Mouse (Mus musculus) hindbrain, embryonic 14.5 days (tissue): ENCODE results near the gene Apoc1. TPM values are rescaled to one million over a fixed set of nuclear protein-coding genes. Genes with fewer than 3 reads are reported as not detected.

Source experiments
- ATAC-seq: fragments of 200-750 bp; cut with Nextera tagmentation; 2 replicates; pipeline ENCODE4 v1.8.0; 2017; ENCODE audit warnings: moderate number of reproducible peaks, mild to moderate bottlenecking, moderate TSS enrichment, moderate library complexity; ENCODE audit not compliant: low FRiP score
- DNase-seq: peaks from one replicate; pipeline ENCODE4 v3.0.0-alpha.2; 2015; ENCODE audit warnings: low spot score
- H3K27ac ChIP-seq: fragments of 300-500 bp; sonication (generic); 2 replicates; pipeline ENCODE4 v1.5.1; 2014; ENCODE audit warnings: mild to moderate bottlenecking, moderate library complexity
- H3K27me3 ChIP-seq: fragments of 300-500 bp; sonication (generic); 2 replicates; pipeline ENCODE4 v1.6.1; 2014; ENCODE audit warnings: mild to moderate bottlenecking, low read length, mixed read lengths; ENCODE audit not compliant: control insufficient read depth, insufficient read depth
- H3K36me3 ChIP-seq: fragments of 300-500 bp; sonication (generic); replicated peaks from 2 replicates; pipeline ENCODE4 v1.6.1; 2014; ENCODE audit not compliant: control insufficient read depth, insufficient read depth
- H3K4me1 ChIP-seq: fragments of 300-500 bp; sonication (generic); replicated peaks from 2 replicates; pipeline ENCODE4 v1.6.1; 2014; ENCODE audit warnings: antibody characterized with exemption, low read length, mixed read lengths; ENCODE audit not compliant: control insufficient read depth, insufficient read depth
- H3K4me2 ChIP-seq: fragments of 300-500 bp; sonication (generic); replicated peaks from 2 replicates; pipeline ENCODE4 v1.6.1; 2014; ENCODE audit warnings: mild to moderate bottlenecking, moderate library complexity
- H3K4me3 ChIP-seq: fragments of 300-500 bp; sonication (generic); replicated peaks from 2 replicates; pipeline ENCODE4 v1.5.1; 2014; ENCODE audit warnings: mild to moderate bottlenecking, low read length
- H3K9ac ChIP-seq: fragments of 300-500 bp; sonication (generic); 2 replicates; pipeline ENCODE4 v1.6.1; 2014
- H3K9me3 ChIP-seq: fragments of 300-500 bp; sonication (generic); 2 replicates; pipeline ENCODE4 v1.6.1; 2016; ENCODE audit warnings: low read length; ENCODE audit not compliant: control insufficient read depth
- WGBS: fragments of 180-500 bp; shearing (Covaris S2); extraction: QIAGEN DNeasy Blood & Tissue Kit; methylation state at CpG from one replicate; pipeline ENCODE4 v1.1.7; 2014; 5-methylcytosine and 5-hydroxymethylcytosine counted together
- polyA plus RNA-seq: library from polyadenylated mRNA; unstranded; fragments of >200 nt; fragmentation: Nextera tagmentation; extraction: Ambion mirVana; gene quantifications from 2 replicates; pipeline ENCODE4 v1.2.1, GENCODE M21; 2014

Gene Apoc1
- polyA plus RNA-seq, 1 experiment from 2014 or later: 2.5 TPM

DNA sequence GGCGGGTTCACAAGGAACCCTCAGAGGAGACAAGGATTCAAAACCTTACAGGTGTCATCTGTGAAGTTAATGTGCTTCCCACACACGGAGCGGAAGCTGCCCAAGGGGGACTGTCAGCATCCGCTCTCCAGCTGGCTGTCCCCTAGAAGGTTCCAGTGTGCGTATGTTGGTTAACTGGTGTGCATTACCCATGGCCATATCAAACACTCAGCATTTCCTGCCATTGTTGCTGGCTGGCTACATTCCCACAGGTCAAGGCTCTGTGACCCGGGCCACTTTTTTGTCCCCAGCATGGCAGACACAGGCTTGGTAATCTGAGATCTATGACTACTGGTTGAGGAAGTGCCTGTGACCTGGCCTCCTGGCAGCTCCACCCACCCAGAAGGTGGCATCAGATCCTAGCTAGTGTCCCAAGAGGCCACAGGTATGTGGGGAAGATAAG is 30.3 kb upstream of the Apoc1 start:
- ATAC-seq (no peak), DNase-seq (no peak)
- Histone ChIP-seq H3K27me3 (no peaks in the 10 kb centered on the region), H3K36me3 (peaks cover 46% of the 10 kb centered on the region), H3K9me3 (peaks cover 9% of the 10 kb centered on the region; the same call in 1 of the 2 replicates), H3K4me1 (no peaks in the 10 kb centered on the region), H3K9ac (no peak overlapping the region), H3K27ac (no peak overlapping the region), H3K4me3 (no peak overlapping the region), H3K4me2 (no peak overlapping the region)
- WGBS: 91% methylated on average over 6 of the region's 6 CpGs

DNA sequence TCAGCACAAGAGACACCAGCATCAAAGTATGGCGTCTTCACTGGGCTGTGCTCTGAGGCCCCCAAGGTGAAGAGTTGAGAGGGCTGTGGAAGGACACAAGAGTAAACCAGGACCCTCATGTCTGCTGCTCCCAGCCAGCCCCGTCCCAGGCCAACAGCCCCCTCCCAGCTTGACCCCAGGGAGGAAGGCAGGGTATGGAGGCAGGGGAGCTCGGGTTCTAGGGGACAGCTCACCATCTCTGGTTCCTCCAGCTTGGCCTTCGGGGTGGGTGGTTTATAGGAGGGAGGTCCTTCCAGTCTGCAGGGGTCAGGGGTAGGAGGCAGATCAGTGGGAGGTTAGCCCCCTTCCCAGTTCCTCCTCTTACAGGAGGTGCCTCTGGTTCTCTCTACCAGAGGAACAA is 26.7 kb upstream of the Apoc1 start:
- Histone ChIP-seq H3K4me3 (no peak overlapping the region), H3K27me3 (no peaks in the 10 kb centered on the region), H3K9ac (no peak overlapping the region), H3K27ac (no peak overlapping the region), H3K4me2 (no peak overlapping the region), H3K4me1 (peaks cover 12% of the 10 kb centered on the region), H3K36me3 (peaks cover 12% of the 10 kb centered on the region), H3K9me3 (peaks cover 9% of the 10 kb centered on the region; the same call in 1 of the 2 replicates)
- DNase-seq (no peak), ATAC-seq (no peak)
- 94% methylated on average over 4 of the region's 4 CpGs for WGBS

DNA sequence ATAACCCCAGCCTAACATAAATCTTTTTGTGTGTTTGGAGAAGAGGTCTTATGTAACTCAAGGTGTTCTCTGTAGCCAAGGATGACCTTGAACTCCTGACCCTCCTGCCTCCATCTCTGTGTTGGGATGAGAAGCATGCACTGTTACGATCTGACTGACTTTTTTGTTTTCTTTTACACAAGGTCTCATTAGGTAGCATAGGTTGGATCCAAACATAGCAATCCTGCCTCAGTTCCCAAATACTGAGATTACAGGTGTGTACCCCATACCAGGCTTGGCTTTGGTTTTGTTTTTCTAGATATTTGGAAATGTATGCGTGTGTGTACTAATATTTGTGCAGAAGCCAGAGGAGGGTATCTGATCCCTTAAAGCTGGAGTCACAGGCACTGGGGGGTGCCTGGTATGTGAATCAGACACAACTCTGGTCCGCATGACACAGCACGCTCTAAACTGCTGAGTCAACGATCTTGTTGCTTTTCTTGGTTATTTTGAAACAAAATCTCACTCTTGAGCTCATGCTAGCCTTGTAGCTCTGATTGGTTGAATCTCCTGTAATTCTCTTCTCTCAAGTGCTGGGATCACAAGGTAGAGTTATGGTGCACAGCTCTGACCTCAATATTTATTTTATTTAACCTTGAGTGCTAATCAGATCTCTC is 26.0 kb upstream of the Apoc1 start:
- H3K27me3 ChIP-seq: no peaks in the 10 kb centered on the region
- no peak for ATAC-seq

DNA sequence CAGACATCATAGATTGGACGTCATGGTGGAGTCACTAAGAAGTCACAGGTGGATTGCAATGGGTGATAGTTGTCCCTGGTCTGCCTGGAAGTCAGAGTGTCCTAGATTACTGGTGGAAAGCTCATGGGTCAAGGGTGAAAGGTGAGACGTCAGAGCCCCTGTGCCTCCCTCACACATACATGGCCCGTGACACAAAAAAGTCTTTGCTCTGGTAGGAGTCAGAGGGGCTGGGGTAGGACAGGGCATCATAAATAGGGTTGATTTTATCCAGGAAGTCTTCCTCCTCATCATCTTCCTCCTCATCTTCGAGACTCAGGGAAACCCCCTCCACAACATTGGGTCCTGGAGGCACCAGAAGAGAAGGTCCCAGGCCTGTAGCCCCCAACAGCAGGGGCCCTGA is 24.9 kb upstream of the Apoc1 start:
- Histone ChIP-seq H3K9me3 (peaks cover 9% of the 10 kb centered on the region; the same call in 1 of the 2 replicates), H3K4me2 (no peak overlapping the region), H3K36me3 (peaks cover 6% of the 10 kb centered on the region; the same call in 1 of the 2 replicates), H3K27me3 (no peaks in the 10 kb centered on the region), H3K9ac (no peak overlapping the region), H3K27ac (no peak overlapping the region), H3K4me1 (peaks cover 21% of the 10 kb centered on the region), H3K4me3 (no peak overlapping the region)
- DNase-seq (no peak), ATAC-seq (no peak)
- 93% methylated on average over 4 of the region's 4 CpGs for WGBS

More for the DNA sequence above, 26.0 kb upstream of the Apoc1 start:
- DNase-seq: no peak
- peaks cover 9% of the 10 kb centered on the region; the same call in 1 of the 2 replicates for H3K9me3 ChIP-seq
- H3K4me3 ChIP-seq: no peak overlapping the region
- no peak overlapping the region for H3K9ac ChIP-seq
- WGBS: 94% methylated on average over 5 of the region's 5 CpGs
- H3K4me2 ChIP-seq: no peak overlapping the region
- peaks cover 19% of the 10 kb centered on the region for H3K4me1 ChIP-seq
- H3K36me3 ChIP-seq: peaks cover 5% of the 10 kb centered on the region
- no peak overlapping the region for H3K27ac ChIP-seq

DNA sequence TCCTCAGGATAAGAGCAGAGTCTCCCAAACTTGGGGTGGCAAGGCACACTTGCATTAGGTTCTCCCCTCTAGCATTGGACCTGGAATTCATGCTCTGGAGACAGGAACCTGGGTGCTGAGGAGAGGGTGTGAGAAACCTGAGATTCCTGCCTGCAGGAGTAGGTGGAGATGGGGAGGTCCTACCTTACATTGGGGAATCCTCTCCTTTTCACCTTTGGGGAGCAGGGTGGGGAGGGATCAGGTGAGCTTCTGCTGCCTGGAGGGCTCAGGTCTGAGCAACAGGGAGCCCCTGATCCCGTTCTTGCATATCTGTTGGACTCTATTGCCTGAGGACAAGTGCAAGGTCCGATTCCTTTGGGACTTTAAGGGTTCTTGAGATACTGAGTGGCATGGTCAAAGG is 24.4 kb upstream of the Apoc1 start:
- Histone ChIP-seq H3K27me3 (no peaks in the 10 kb centered on the region), H3K9ac (peak overlapping the region; percentile 60), H3K4me1 (peaks cover 21% of the 10 kb centered on the region), H3K36me3 (peaks cover 11% of the 10 kb centered on the region), H3K27ac (peak overlapping the region; percentile 92), H3K9me3 (peaks cover 9% of the 10 kb centered on the region; the same call in 1 of the 2 replicates), H3K4me2 (peak overlapping the region; percentile 55), H3K4me3 (no peak overlapping the region)
- ATAC-seq (no peak), DNase-seq (no peak)
- WGBS: 82% methylated on average over 2 of the region's 2 CpGs

DNA sequence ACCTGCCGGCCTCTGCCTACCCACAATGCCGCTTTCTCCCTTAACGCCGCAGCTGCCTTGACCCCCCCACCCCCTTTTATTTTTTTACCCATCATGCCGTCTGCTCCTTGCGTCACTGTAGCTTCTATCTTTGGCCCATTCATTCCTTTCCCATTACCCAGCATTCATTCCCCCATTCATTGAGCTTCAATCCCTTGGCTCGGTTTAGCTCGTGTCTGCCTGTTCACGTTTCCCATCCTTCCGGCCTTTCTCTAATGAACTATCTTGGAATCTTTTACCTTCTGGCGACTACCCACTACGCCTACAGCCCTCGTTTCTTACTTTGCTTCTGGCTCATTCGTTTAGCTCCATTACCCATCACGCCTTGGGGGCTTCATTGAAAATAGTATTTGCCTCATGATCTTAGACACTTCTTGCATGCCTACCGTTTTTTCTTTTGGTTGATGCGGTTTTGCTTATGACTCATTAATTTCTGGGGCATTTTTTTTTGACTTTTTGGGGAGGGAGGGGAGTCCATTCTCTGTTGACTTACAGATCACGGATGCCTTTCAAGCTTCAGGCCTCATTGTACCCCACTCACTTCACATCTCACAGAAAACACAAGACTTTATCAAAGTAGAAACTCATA is 23.7 kb upstream of the Apoc1 start:
- ATAC-seq (no peak), DNase-seq (no peak)
- Histone ChIP-seq H3K9me3 (peaks cover 8% of the 10 kb centered on the region; the same call in 1 of the 2 replicates), H3K4me2 (peak overlapping the region; percentile 55), H3K36me3 (peaks cover 18% of the 10 kb centered on the region), H3K4me3 (peak overlapping the region; percentile 32), H3K9ac (peak overlapping the region; percentile 60), H3K4me1 (peaks cover 21% of the 10 kb centered on the region), H3K27me3 (no peaks in the 10 kb centered on the region), H3K27ac (peak overlapping the region; percentile 92)
- 5% methylated on average over 18 of the region's 18 CpGs for WGBS

DNA sequence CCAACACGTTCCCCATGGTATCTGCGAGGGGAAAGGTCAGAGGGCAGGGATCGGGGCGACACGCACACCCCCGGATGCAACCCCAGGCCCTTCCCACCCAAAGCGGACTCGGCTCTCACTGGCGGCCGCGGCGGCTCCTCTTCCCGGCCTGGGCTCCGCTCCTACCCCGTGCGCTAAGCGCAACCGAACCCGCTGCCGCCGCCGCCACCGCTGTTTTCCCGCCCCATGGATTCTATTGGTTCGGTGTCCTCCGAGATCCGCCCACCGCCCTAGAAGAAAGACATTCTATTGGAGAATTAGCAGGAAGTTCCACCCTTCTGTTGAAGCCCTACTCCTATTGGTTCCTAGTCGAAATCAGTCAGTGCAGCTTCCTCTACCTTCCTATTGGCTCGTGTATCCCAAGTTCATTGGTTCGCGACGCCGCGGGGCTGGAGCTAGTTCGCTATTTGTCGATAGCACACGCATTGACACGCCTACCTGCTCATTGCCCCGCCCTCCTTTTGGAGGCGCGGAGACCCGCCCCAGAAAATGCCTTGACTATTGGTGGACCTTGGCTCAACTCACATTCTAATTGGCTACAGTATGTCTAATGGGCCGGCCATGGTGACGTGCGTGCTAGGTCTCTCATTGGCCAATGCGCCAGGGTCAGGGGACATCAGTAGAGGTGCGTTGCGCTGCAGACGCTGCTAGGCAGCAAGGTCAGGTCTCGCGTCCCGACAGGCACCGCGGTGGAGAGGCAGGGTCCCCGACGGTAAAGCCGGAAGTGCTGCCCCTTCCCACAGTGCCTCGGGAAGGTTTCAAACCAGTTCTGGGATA is 23.0 kb upstream of the Apoc1 start, which contains the start of gene Tomm40:
Gene Tomm40 (minus strand): TSS at position 200 of the 816 bp plus-strand sequence.
- DNase-seq (peak; percentile 99), ATAC-seq (peak; percentile 99)
- peak within 1 kb of the TSS; percentile 92 for H3K27ac ChIP-seq
- no peaks in the 10 kb centered on the region for H3K27me3 ChIP-seq
- WGBS: under 1% methylated on average over 53 of the region's 59 CpGs
- H3K4me3 ChIP-seq: peak within 1 kb of the TSS; percentile 61
- H3K36me3 ChIP-seq: peaks cover 25% of the 10 kb centered on the region
- H3K9me3 ChIP-seq: peaks cover under 1% of the 10 kb centered on the region; the same call in 1 of the 2 replicates
- peak within 1 kb of the TSS; percentile 81 for H3K9ac ChIP-seq
- peak within 1 kb of the TSS; percentile 72 for H3K4me2 ChIP-seq
- peaks cover 21% of the 10 kb centered on the region for H3K4me1 ChIP-seq

DNA sequence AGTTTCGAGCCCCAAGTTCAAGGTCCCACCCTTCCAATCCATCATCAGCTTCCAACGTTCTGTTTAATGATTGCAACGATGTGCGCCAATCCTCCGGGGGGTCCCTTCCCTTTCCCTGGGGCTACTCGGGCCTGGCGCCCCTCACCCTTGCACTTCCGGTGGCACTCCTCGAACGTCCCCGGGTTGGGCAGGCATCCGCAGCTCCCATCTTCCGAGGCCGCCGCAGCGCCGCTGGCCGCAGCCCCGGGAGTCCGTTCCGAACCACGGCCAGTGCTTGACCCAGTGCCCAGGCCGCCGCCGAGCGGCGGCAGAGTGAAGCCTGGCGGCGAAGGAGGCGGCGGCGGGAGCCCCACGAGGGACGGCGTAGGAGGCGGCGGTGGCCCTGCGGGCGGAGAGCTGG is 22.4 kb upstream of the Apoc1 start:
- Histone ChIP-seq H3K9me3 (no peaks in the 10 kb centered on the region), H3K4me1 (peaks cover 21% of the 10 kb centered on the region), H3K4me3 (peak overlapping the region; percentile 61), H3K27me3 (no peaks in the 10 kb centered on the region), H3K27ac (peak overlapping the region; percentile 63), H3K4me2 (peak overlapping the region; percentile 72), H3K36me3 (peaks cover 28% of the 10 kb centered on the region), H3K9ac (peak overlapping the region; percentile 81)
- under 1% methylated on average over 37 of the region's 39 CpGs for WGBS
- no peak for ATAC-seq
- DNase-seq: no peak

DNA sequence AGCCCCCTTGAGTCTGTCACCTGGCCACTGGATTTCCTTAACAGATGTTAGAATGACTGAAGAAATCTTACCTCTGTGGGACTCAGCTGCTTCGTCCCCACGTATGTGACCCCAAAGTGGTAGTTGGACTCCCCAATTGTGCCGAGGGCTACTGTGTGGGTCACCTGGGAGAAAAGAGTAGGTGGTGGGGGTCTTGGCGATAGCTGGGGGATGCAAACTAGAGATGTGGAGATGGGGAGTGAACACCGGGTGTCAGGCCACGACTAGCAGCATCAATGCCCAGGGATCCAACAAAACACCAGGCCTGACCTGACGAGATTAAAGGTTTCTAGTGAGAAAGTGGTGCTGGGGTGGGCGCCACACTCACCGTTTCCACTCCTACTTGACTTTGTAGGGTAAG is 21.1 kb upstream of the Apoc1 start:
- Histone ChIP-seq H3K36me3 (peaks cover 40% of the 10 kb centered on the region), H3K27ac (no peak overlapping the region), H3K9me3 (no peaks in the 10 kb centered on the region), H3K9ac (no peak overlapping the region), H3K4me3 (no peak overlapping the region), H3K4me1 (peaks cover 21% of the 10 kb centered on the region), H3K4me2 (no peak overlapping the region; the same call in 1 of the 2 replicates), H3K27me3 (no peaks in the 10 kb centered on the region)
- no peak for ATAC-seq
- 88% methylated on average over 9 of the region's 9 CpGs for WGBS
- DNase-seq: no peak
